Mouse (Mus musculus) midbrain, postnatal 0 days (tissue): ENCODE results near the gene Fpgs. TPM values are rescaled to one million over a fixed set of nuclear protein-coding genes. Genes with fewer than 3 reads are reported as not detected.

ENCODE experiments used
- ATAC-seq: fragments of 200-750 bp; cut with Nextera tagmentation; 2 replicates; pipeline ENCODE4 v1.8.0; 2017; ENCODE audit warnings: moderate number of reproducible peaks, mild to moderate bottlenecking, moderate TSS enrichment, moderate library complexity; ENCODE audit not compliant: low FRiP score
- DNase-seq: peaks from one replicate; pipeline ENCODE4 v3.0.0-alpha.2; 2015; ENCODE audit warnings: low spot score
- H3K27ac ChIP-seq: fragments of 300-500 bp; sonication (generic); 2 replicates; pipeline ENCODE4 v1.5.1; 2014; ENCODE audit warnings: low read depth, mild to moderate bottlenecking, low read length, mixed read lengths
- H3K27me3 ChIP-seq: fragments of 300-500 bp; sonication (generic); 2 replicates; pipeline ENCODE4 v1.6.1; 2014; ENCODE audit warnings: low read length, control low read depth, mixed read lengths; ENCODE audit not compliant: insufficient read depth
- H3K36me3 ChIP-seq: fragments of 300-500 bp; sonication (generic); 2 replicates; pipeline ENCODE4 v1.6.1; 2014; ENCODE audit warnings: low read length, control low read depth, mixed read lengths; ENCODE audit not compliant: insufficient read depth
- H3K4me1 ChIP-seq: fragments of 300-500 bp; sonication (generic); 2 replicates; pipeline ENCODE4 v1.6.1; 2014; ENCODE audit warnings: mild to moderate bottlenecking, control low read depth, antibody characterized with exemption, low read length, mixed read lengths; ENCODE audit not compliant: insufficient read depth
- H3K4me2 ChIP-seq: fragments of 300-500 bp; sonication (generic); 2 replicates; pipeline ENCODE4 v1.6.1; 2014; ENCODE audit warnings: low read depth, mild to moderate bottlenecking, low read length, mixed read lengths; ENCODE audit not compliant: poor library complexity, severe bottlenecking
- H3K4me3 ChIP-seq: fragments of 300-500 bp; sonication (generic); 2 replicates; pipeline ENCODE4 v1.5.1; 2014; ENCODE audit warnings: low read depth, mild to moderate bottlenecking, low read length, moderate library complexity
- H3K9ac ChIP-seq: fragments of 300-500 bp; sonication (generic); replicated peaks from 2 replicates; pipeline ENCODE4 v1.6.1; 2014; ENCODE audit warnings: mild to moderate bottlenecking, low read length, moderate library complexity, mixed read lengths; ENCODE audit not compliant: poor library complexity, severe bottlenecking
- H3K9me3 ChIP-seq: fragments of 300-500 bp; sonication (generic); 2 replicates; pipeline ENCODE4 v1.6.1; 2016; ENCODE audit warnings: low read length, control low read depth
- CTCF ChIP-seq: IDR thresholded peaks from 2 replicates; pipeline ENCODE4 v1.5.1; 2016; ENCODE audit warnings: antibody characterized with exemption, mild to moderate bottlenecking
- WGBS: fragments of 180-500 bp; shearing (Covaris S2); extraction: QIAGEN DNeasy Blood & Tissue Kit; methylation state at CpG from one replicate; pipeline ENCODE4 v1.1.7; 2014; 5-methylcytosine and 5-hydroxymethylcytosine counted together
- polyA plus RNA-seq: library from polyadenylated mRNA; unstranded; fragments of >200 nt; fragmentation: Nextera tagmentation; extraction: Ambion mirVana; gene quantifications from 2 replicates; pipeline ENCODE4 v1.2.1, GENCODE M21; 2015
- total RNA-seq: library from RNA; depleted of rRNA; stranded (reverse); fragments of >200 nt; gene quantifications from 2 replicates; pipeline ENCODE4 v1.2.3, GENCODE M21; 2014

Fpgs gene
- total and polyA plus RNA-seq, 2 experiments from 2014 or later: 25.1 to 25.9 TPM

DNA sequence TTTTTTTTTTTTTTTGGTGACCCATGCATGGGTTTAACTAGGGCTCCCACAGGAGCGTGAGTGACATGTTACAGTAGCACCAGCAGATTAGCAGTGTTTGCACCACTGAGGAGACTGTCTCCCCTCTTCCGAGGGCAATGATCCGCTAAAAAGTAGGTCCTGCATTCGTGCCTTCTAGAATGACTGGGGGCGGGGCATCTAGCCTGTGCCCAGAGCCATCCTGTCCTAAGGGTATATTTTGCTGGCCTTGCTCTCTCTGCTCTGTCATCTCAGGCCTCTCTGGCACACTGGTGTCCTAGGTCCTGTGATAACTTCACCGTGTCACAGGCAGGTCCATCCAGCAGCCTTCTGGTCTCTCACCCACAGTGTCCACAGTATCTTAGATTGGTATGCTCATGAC, 4.3 kb downstream of the Fpgs start:
- Histone ChIP-seq H3K9me3 (no peaks in the 10 kb centered on the region), H3K9ac (no peak overlapping the region), H3K36me3 (peaks cover 15% of the 10 kb centered on the region; the same call in 1 of the 2 replicates), H3K27me3 (no peaks in the 10 kb centered on the region), H3K4me1 (no peaks in the 10 kb centered on the region), H3K4me3 (no peak overlapping the region), H3K4me2 (no peak overlapping the region), H3K27ac (no peak overlapping the region)
- TF ChIP-seq CTCF: no peak
- DNase-seq (no peak), ATAC-seq (no peak)
- 87% methylated on average over 6 of the region's 6 CpGs for WGBS

DNA sequence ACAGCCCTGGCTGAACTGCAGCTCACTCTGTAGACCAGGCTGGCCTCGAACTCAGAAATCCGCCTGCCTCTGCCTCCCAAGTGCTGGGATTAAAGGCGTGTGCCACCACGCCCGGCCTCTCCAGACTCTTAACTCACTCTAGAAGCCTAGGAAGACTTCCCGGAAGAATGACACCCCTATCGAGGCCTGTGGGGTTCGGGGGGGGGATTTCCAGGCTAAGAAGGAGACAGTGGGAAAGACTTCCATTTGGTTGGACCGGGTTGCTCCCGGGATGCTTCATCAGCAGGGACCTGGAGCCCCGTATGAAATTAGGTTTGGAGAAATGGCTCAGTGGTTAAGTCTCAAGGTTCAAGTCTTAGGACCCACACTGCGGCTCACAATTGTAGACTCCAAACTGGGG, 9.3 kb downstream of the Fpgs start:
- H3K9ac ChIP-seq: no peak overlapping the region

DNA sequence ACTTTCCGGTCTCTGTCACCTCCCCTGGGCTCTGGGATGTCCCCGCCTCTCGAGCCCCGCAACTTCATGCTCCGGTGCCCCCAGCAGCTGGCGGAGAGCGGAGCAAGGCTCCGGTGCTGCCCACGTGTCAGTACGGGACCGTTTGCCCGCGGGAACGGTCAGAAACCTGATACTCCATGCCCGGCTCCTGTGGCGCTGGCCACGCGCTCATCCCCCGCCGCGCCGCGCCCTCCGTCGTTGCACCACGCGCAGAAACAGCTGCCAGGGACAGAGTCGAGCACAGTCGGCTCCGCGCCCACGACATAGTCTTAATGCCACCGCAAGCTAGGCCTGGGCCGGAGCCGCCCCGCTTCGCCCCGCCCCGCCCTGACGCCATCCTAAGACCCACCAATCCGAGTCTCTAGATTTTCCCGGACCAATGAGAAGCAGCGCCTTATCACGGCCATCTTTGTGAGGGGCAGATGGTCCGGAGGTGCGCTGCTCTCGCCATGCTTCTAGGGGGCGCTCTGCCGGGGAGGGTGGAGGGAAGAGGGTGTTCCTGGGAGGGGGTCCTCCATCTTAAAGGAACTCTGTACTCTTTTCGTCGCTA, 10.0 kb downstream of the Fpgs start:
- Histone ChIP-seq H3K27me3 (no peaks in the 10 kb centered on the region), H3K4me3 (peak overlapping the region; percentile 83), H3K9ac (peak overlapping the region; percentile 87), H3K27ac (peak overlapping the region; percentile 75), H3K9me3 (no peaks in the 10 kb centered on the region), H3K4me2 (peak overlapping the region; percentile 73), H3K4me1 (peaks cover 3% of the 10 kb centered on the region; the same call in 1 of the 2 replicates), H3K36me3 (peaks cover 9% of the 10 kb centered on the region; the same call in 1 of the 2 replicates)
- ATAC-seq: peak; percentile 96
- TF ChIP-seq CTCF: peak; percentile 91
- whole genome bisulfite sequencing: under 1% methylated on average over 51 of the region's 51 CpGs
- DNase-seq: peak; percentile 99

More for the DNA sequence above, 9.3 kb downstream of the Fpgs start:
- peak overlapping the region; percentile 57 for H3K27ac ChIP-seq
- no peak for ATAC-seq
- peaks cover 9% of the 10 kb centered on the region; the same call in 1 of the 2 replicates for H3K36me3 ChIP-seq
- H3K4me2 ChIP-seq: peak overlapping the region; percentile 73
- peak overlapping the region; percentile 83 for H3K4me3 ChIP-seq
- no peak for DNase-seq
- no peaks in the 10 kb centered on the region for H3K9me3 ChIP-seq
- TF ChIP-seq CTCF: no peak
- peaks cover under 1% of the 10 kb centered on the region; the same call in 1 of the 2 replicates for H3K4me1 ChIP-seq
- H3K27me3 ChIP-seq: no peaks in the 10 kb centered on the region
- WGBS: 89% methylated on average over 12 of the region's 12 CpGs

DNA sequence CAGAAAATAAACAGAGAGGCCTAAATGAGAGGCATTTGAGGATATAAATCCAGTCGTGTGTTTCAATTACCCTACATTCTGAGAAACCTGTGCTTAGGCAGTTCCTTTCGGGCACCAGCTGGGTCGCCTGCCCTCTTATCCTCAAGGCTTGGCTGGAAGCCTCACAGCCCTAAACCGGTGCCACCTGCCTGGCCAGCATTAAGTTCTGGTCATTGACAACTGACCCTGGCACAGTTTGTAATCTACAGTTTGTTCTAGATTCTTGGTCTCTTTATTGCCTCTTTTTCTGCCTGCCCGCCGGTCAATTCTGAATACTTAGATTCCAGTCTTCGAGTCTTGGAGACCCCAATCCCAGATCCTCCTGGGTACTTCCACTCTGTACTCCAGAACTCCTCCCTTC, 10.7 kb downstream of the Fpgs start:
- whole genome bisulfite sequencing: 14% methylated on average over 7 of the region's 7 CpGs

DNA sequence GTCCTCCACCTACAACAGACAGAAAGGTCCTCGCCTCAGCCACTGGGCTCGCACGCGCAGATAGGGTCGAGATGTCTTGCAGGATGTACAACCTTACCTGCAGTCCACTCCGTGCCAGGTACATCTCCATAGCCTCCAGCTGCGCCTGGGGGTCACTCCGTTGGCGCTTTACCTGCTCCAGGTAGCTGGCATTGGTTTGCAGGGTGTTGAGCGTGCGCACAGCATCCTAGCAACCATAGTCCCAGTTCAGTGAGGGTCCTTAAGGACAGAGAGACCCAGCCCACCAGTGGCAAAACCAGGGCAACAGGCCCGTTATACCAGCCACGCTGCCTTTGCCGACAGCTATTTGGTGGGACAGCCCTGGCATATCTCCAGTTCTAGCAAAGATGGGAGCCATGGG, 11.4 kb downstream of the Fpgs start:
- Histone ChIP-seq H3K36me3 (peaks cover 13% of the 10 kb centered on the region; the same call in 1 of the 2 replicates), H3K4me3 (no peak overlapping the region), H3K27me3 (no peaks in the 10 kb centered on the region), H3K9me3 (no peaks in the 10 kb centered on the region), H3K4me1 (peaks cover 3% of the 10 kb centered on the region; the same call in 1 of the 2 replicates), H3K9ac (no peak overlapping the region), H3K4me2 (no peak overlapping the region; the same call in 1 of the 2 replicates), H3K27ac (no peak overlapping the region)
- 92% methylated on average over 14 of the region's 14 CpGs for WGBS
- no peak for DNase-seq
- no peak for ATAC-seq
- TF ChIP-seq CTCF: no peak

More for the DNA sequence above, 10.7 kb downstream of the Fpgs start:
- Histone ChIP-seq H3K9me3 (no peaks in the 10 kb centered on the region), H3K4me3 (peak overlapping the region; percentile 83), H3K9ac (peak overlapping the region; percentile 87), H3K4me1 (peaks cover 3% of the 10 kb centered on the region; the same call in 1 of the 2 replicates), H3K27ac (no peak overlapping the region; the same call in 1 of the 2 replicates), H3K4me2 (peak overlapping the region; percentile 73), H3K27me3 (no peaks in the 10 kb centered on the region), H3K36me3 (peaks cover 9% of the 10 kb centered on the region; the same call in 1 of the 2 replicates)
- ATAC-seq: no peak
- DNase-seq: no peak
- no peak for TF ChIP-seq CTCF

DNA sequence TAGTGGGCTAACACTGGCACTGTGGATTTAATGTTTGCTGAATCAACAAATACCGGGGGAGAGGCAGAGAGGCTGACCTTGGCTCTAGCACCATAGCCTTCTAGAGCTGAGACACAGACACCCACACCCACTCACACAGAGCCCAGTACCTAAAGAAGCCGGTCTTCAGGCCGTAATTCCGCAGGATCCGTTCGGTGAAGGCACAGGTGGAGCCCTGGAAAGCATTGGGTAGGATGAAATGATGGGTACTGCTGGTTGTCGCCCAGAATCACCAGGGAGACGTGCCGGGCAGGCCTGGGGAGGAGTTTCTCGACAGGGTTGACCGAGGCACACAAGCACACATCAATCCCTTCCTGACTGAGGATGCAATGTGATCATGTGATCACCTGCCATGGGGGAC, 12.9 kb downstream of the Fpgs start:
- H3K36me3 ChIP-seq: peaks cover 25% of the 10 kb centered on the region
- WGBS: 85% methylated on average over 11 of the region's 11 CpGs
- no peak for DNase-seq

More for the DNA sequence above, 12.9 kb downstream of the Fpgs start:
- peaks cover 3% of the 10 kb centered on the region; the same call in 1 of the 2 replicates for H3K4me1 ChIP-seq
- H3K9ac ChIP-seq: no peak overlapping the region
- no peaks in the 10 kb centered on the region for H3K9me3 ChIP-seq
- TF ChIP-seq CTCF: no peak
- no peak for ATAC-seq
- H3K27me3 ChIP-seq: no peaks in the 10 kb centered on the region
- no peak overlapping the region for H3K4me3 ChIP-seq
- no peak overlapping the region for H3K4me2 ChIP-seq
- H3K27ac ChIP-seq: no peak overlapping the region
